13 mouse cellular contexts compared by ENCODE assay signal in genomic region chr10:98323846-98324245, GRCm38 (mm10).
"Had no signal": no experiment of that assay in that cellular context is flagged by ENCODE, and none has a peak within 500 bp of the region (broad histone marks: within the 10 kb centered on the region; RNA-seq: fewer than 3 reads in every experiment).

No protein-coding gene starts in this region.

- ATAC-seq: midbrain, embryonic 16.5 days had no signal

- DNase-seq: lung, embryonic 14.5 days; lung, postnatal 10 days; lung, postnatal 4 days; midbrain, embryonic 14.5 days; retina, postnatal 1 day; right cerebral cortex, adult 18-20 months; right cerebral cortex, postnatal 25 days; right cerebral cortex, postnatal 4 days; spleen, adult 18-20 months; thymus, adult 18-20 months; thymus, postnatal 14 days; thymus, postnatal 36 days had no signal
